Mouse (Mus musculus) MEL (cell line): ENCODE results near the gene Aph1c. TPM values are rescaled to one million over a fixed set of nuclear protein-coding genes. Genes with fewer than 3 reads are reported as not detected.

ENCODE experiments used
- DNase-seq: peaks from one replicate; pipeline ENCODE4 v3.0.0; 2011; ENCODE audit warnings: low read depth, low spot score
- H3K27ac ChIP-seq: 2 replicates; pipeline ENCODE4 v1.5.1; 2012; ENCODE audit warnings: low read depth, mild to moderate bottlenecking, control low read depth, low read length, moderate library complexity; ENCODE audit not compliant: control insufficient read depth
- H3K27me3 ChIP-seq, 2 experiments: fragments of 150-350 bp in 1 of 2; sonication (generic) in 1 of 2; 2 replicates each; pipeline ENCODE4 v1.6.1; 2012; ENCODE audit warnings: low read length in 2 of 2, mild to moderate bottlenecking in 2 of 2, improper control_type of control experiment in 1 of 2, moderate library complexity in 1 of 2; ENCODE audit not compliant: insufficient read depth in 2 of 2, control insufficient read depth in 1 of 2
- H3K36me3 ChIP-seq, 2 experiments: 2 replicates each; pipeline ENCODE4 v1.6.1; 2012 to 2014; ENCODE audit warnings: low read length in 2 of 2, improper control_type of control experiment in 1 of 2, inconsistent platforms in 1 of 2, mild to moderate bottlenecking in 1 of 2; ENCODE audit not compliant: insufficient read depth in 2 of 2, control insufficient read depth in 1 of 2
- H3K4me1 ChIP-seq, 2 experiments: fragments of 150-350 bp in 1 of 2; sonication (generic) in 1 of 2; 2 replicates each; pipeline ENCODE4 v1.6.1; 2012; ENCODE audit warnings: low read length in 2 of 2, improper control_type of control experiment in 1 of 2, mild to moderate bottlenecking in 1 of 2; ENCODE audit not compliant: insufficient read depth in 2 of 2, control insufficient read depth in 1 of 2
- H3K4me3 ChIP-seq, 2 experiments: fragments of 150-350 bp in 1 of 2; sonication (generic) in 1 of 2; 2 replicates each; pipeline ENCODE4 v1.5.1; 2012; ENCODE audit warnings: low read depth in 2 of 2, low read length in 2 of 2, mild to moderate bottlenecking in 2 of 2, moderate library complexity in 2 of 2, control low read depth in 1 of 2, improper control_type of control experiment in 1 of 2; ENCODE audit not compliant: control insufficient read depth in 1 of 2, insufficient read depth in 1 of 2
- H3K79me2 ChIP-seq: 2 replicates; pipeline ENCODE4 v1.6.1; 2012; ENCODE audit warnings: mild to moderate bottlenecking, low read length, moderate library complexity; ENCODE audit not compliant: control insufficient read depth, poor library complexity, insufficient read depth
- H3K9ac ChIP-seq: 2 replicates; pipeline ENCODE4 v1.6.1; 2012; ENCODE audit warnings: low read depth, mild to moderate bottlenecking, control low read depth, low read length, moderate library complexity; ENCODE audit not compliant: control insufficient read depth, poor library complexity, severe bottlenecking
- H3K9me3 ChIP-seq: fragments of 150-350 bp; sonication (generic); replicated peaks from 2 replicates; pipeline ENCODE4 v1.6.1; 2012; ENCODE audit warnings: mild to moderate bottlenecking, low read length, improper control_type of control experiment, moderate library complexity; ENCODE audit not compliant: insufficient read depth
- BHLHE40 ChIP-seq: IDR thresholded peaks from 2 replicates; pipeline ENCODE4 v1.6.1; 2012; ENCODE audit warnings: low read depth, mild to moderate bottlenecking, inconsistent platforms, low read length, improper control_type of control experiment, borderline replicate concordance
- CHD2 ChIP-seq: IDR thresholded peaks from 2 replicates; pipeline ENCODE4 v1.6.1; 2011; ENCODE audit warnings: low read length, improper control_type of control experiment
- CTCF ChIP-seq, 3 experiments: IDR thresholded peaks in 2 of 3; conservative IDR thresholded peaks in 1 of 3; 2 replicates each; pipeline ENCODE4 v1.5.1; 2011 to 2012; ENCODE audit warnings: low read length in 3 of 3, low read depth in 2 of 3, mild to moderate bottlenecking in 2 of 3, improper control_type of control experiment in 1 of 3, inconsistent platforms in 1 of 3, mixed read lengths in 1 of 3, moderate library complexity in 1 of 3; ENCODE audit not compliant: control insufficient read depth in 1 of 3, insufficient read depth in 1 of 3, poor library complexity in 1 of 3, severe bottlenecking in 1 of 3
- ELF1 ChIP-seq: IDR thresholded peaks from 2 replicates; pipeline ENCODE4 v1.6.1; 2014; ENCODE audit warnings: low read depth, mild to moderate bottlenecking, inconsistent platforms, low read length, improper control_type of control experiment, moderate library complexity
- EP300 ChIP-seq, 2 experiments: IDR thresholded peaks; 2 replicates each; pipeline ENCODE4 v1.6.1; 2011; ENCODE audit warnings: improper control_type of control experiment in 2 of 2, low read length in 2 of 2, low read depth in 1 of 2, mild to moderate bottlenecking in 1 of 2
- ETS1 ChIP-seq: IDR thresholded peaks from 2 replicates; pipeline ENCODE4 v1.6.1; 2012; ENCODE audit warnings: low read depth, mild to moderate bottlenecking, inconsistent platforms, low read length, improper control_type of control experiment, moderate library complexity
- GATA1 ChIP-seq: IDR thresholded peaks from 2 replicates; pipeline ENCODE4 v1.6.1; 2011; ENCODE audit warnings: low read depth, low read length, improper control_type of control experiment
- HCFC1 ChIP-seq: IDR thresholded peaks from 2 replicates; pipeline ENCODE4 v1.6.1; 2012; ENCODE audit warnings: low read depth, mild to moderate bottlenecking, inconsistent platforms, low read length, improper control_type of control experiment, moderate library complexity
- MAX ChIP-seq: IDR thresholded peaks from 2 replicates; pipeline ENCODE4 v1.6.1; 2011; ENCODE audit warnings: low read length, improper control_type of control experiment
- MAZ ChIP-seq: IDR thresholded peaks from 2 replicates; pipeline ENCODE4 v1.6.1; 2012; ENCODE audit warnings: low read depth, mild to moderate bottlenecking, inconsistent platforms, low read length, improper control_type of control experiment
- MEF2A ChIP-seq: IDR thresholded peaks from 2 replicates; pipeline ENCODE4 v1.6.1; 2014; ENCODE audit warnings: low read depth, mild to moderate bottlenecking, inconsistent platforms, low read length, improper control_type of control experiment; ENCODE audit not compliant: poor library complexity, insufficient replicate concordance, severe bottlenecking; ENCODE audit errors: extremely low read depth
- MXI1 ChIP-seq: IDR thresholded peaks from 2 replicates; pipeline ENCODE4 v1.6.1; 2011; ENCODE audit warnings: mild to moderate bottlenecking, low read depth, low read length, improper control_type of control experiment
- MYC ChIP-seq: IDR thresholded peaks from 2 replicates; pipeline ENCODE4 v1.6.1; 2011; ENCODE audit warnings: low read depth, mild to moderate bottlenecking, low read length, improper control_type of control experiment, moderate library complexity
- NELFE ChIP-seq: IDR thresholded peaks from 2 replicates; pipeline ENCODE4 v1.6.1; 2011; ENCODE audit warnings: low read depth, low read length, improper control_type of control experiment
- NRF1 ChIP-seq: IDR thresholded peaks from 2 replicates; pipeline ENCODE4 v1.6.1; 2014; ENCODE audit warnings: low read depth, mild to moderate bottlenecking, inconsistent platforms, low read length, improper control_type of control experiment, moderate library complexity; ENCODE audit not compliant: poor library complexity, insufficient read depth, severe bottlenecking
- POLR2A ChIP-seq, 2 experiments: IDR thresholded peaks; 2 replicates each; pipeline ENCODE4 v1.6.1; 2011 to 2012; ENCODE audit warnings: low read length in 2 of 2, mild to moderate bottlenecking in 2 of 2, control low read depth in 1 of 2, improper control_type of control experiment in 1 of 2, low read depth in 1 of 2, moderate library complexity in 1 of 2; ENCODE audit not compliant: control insufficient read depth in 1 of 2, insufficient read depth in 1 of 2, poor library complexity in 1 of 2
- RAD21 ChIP-seq: IDR thresholded peaks from 2 replicates; pipeline ENCODE4 v1.6.1; 2011; ENCODE audit warnings: mild to moderate bottlenecking, low read depth, low read length, improper control_type of control experiment
- SMC3 ChIP-seq: IDR thresholded peaks from 2 replicates; pipeline ENCODE4 v1.6.1; 2011; ENCODE audit warnings: low read depth, low read length, improper control_type of control experiment
- TAL1 ChIP-seq: IDR thresholded peaks from 2 replicates; pipeline ENCODE4 v1.6.1; 2012; ENCODE audit warnings: mild to moderate bottlenecking, inconsistent platforms, low read length, moderate library complexity, mixed read lengths
- TBP ChIP-seq: IDR thresholded peaks from 2 replicates; pipeline ENCODE4 v1.8.0; 2011; ENCODE audit warnings: low read depth, low read length, improper control_type of control experiment
- USF2 ChIP-seq, 2 experiments: IDR thresholded peaks; 2 replicates each; pipeline ENCODE4 v1.6.1; 2011 to 2012; ENCODE audit warnings: improper control_type of control experiment in 2 of 2, low read length in 2 of 2, borderline replicate concordance in 1 of 2, inconsistent platforms in 1 of 2, low read depth in 1 of 2, mild to moderate bottlenecking in 1 of 2; ENCODE audit not compliant: insufficient read depth in 1 of 2
- ZKSCAN1 ChIP-seq: IDR thresholded peaks from 2 replicates; pipeline ENCODE4 v1.6.1; 2012; ENCODE audit warnings: low read depth, mild to moderate bottlenecking, inconsistent platforms, low read length, improper control_type of control experiment, moderate library complexity
- polyA plus RNA-seq, 2 experiments: library from polyadenylated mRNA; stranded (reverse) in 1 of 2; unstranded in 1 of 2; fragments of >175 nt in 1 of 2; fragments of >200 nt in 1 of 2; gene quantifications; 2 replicates each; pipeline versions ENCODE4 v1.2.1 to v1.2.4; 2012; ENCODE audit warnings: low replicate concordance in 2 of 2, low read depth in 1 of 2; ENCODE audit not compliant: insufficient read length in 2 of 2, insufficient read depth in 1 of 2, missing spikeins in 1 of 2
- total RNA-seq: library from RNA; depleted of rRNA; stranded (reverse); fragments of 300-350 nt; gene quantifications from 2 replicates; pipeline ENCODE4 v1.2.3, GENCODE M21; 2012; rRNA removed

The Aph1c gene
- total RNA-seq: 0.23 and 0.29 TPM in 2 replicates
- under 1 TPM in 1 of 2 experiments, not detected in 1; 0.39 TPM for polyA plus RNA-seq

DNA sequence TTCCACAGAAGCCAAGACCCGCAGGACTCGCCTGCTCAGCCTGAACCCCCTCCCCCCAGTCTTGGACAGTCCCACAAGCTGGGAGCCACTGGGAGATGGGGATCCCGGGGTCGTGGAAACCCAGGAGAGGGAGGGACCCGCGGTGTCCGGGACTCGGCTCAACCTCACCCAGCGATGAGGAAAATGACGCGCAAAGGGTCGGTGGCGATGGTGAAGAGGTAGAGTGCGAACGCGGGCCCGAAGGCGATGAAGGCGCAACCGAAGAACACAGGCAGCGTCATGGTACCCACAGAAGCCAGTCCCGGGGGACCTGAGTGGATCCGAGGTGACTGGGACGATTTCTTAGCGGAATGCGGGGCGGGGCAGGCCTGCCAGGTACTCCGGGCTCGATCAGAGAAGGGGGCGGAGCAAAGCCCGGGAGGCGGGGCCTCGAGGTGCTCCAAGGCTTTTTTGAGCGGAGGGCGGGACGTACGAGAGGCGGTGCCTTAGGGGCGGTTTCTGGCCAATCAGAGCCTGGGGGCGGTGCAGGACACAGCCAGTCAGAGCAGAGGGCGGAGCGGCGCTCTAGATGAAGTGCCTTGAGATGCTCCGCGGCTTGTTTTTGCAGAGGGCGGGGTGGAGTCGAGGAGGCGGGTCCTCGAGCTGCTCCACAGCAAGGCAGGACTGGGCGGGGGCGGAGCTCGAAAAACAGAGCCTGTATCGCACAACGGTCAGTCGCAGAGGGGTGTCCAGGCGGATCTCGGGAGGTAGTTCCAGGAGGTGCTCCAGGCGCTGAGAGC is at the start of gene Aph1c:
TSS of gene Aph1c (minus strand) at position 409 of the 779 bp plus-strand sequence.
- H3K27me3 ChIP-seq: no peaks in the 10 kb centered on the region
- TF ChIP-seq NRF1 (0 out of 2 replicates have a peak, but pooled peaks have one; percentile 34), HCFC1 (peak; percentile 26; the same call in 1 of the 2 replicates), POLR2A (IDR thresholded peaks at IDR 0.05; ENCODE audit: control insufficient read depth in 1 of 2, insufficient read depth in 1 of 2, low read depth in 1 of 2, low read length in 2 of 2, poor library complexity in 1 of 2) (peak in 1 of 2 experiments; percentile 65; a peak in 1 of 4 replicates), MAX (no peak), NELFE (0 out of 2 replicates have a peak, but pooled peaks have one; percentile 35)
- no peaks in the 10 kb centered on the region for H3K9me3 ChIP-seq
- peaks cover 0 to 3% of the 10 kb centered on the region in 2 experiments; a peak in 1 of 4 replicates for H3K36me3 ChIP-seq
- peak within 1 kb of the TSS; percentile 67 for H3K9ac ChIP-seq
- no peak within 1 kb of the TSS for H3K27ac ChIP-seq
- H3K79me2 ChIP-seq: no peaks in the 10 kb centered on the region
- DNase-seq: peak; percentile 99
- H3K4me1 ChIP-seq: peaks cover 0 to 6% of the 10 kb centered on the region in 2 experiments; a peak in 1 of 4 replicates
- H3K4me3 ChIP-seq: peak within 1 kb of the TSS; percentile 69 to 74

DNA sequence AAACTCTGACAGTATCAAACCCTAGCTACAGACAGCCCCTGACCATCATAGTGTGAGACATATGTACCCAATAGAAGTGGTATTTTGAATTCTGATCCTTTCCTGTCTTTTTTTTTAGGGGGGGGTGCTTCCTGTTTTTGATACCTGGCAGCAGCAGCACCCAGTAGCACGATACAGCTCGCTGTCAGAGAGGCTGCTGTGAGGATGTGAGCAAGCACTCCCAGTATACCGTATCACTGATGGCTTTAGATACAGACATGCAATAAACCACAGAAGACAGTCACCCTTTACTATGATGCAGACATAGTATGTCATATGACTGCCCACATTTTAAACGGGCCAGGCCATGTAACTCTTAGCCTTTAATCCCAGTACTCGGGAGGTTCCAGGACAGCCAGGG is 49.0 kb upstream of the Aph1c start:
- Histone ChIP-seq H3K79me2 (no peaks in the 10 kb centered on the region), H3K27me3 (no peaks in the 10 kb centered on the region), H3K4me3 (no peak overlapping the region), H3K9me3 (no peaks in the 10 kb centered on the region), H3K4me1 (no peaks in the 10 kb centered on the region; a peak in 1 of 4 replicates), H3K9ac (no peak overlapping the region), H3K27ac (no peak overlapping the region), H3K36me3 (no peaks in the 10 kb centered on the region; a peak in 1 of 4 replicates)
- TF ChIP-seq MEF2A (no peak), CTCF (IDR thresholded peaks at IDR 0.05 in 2 of 3, conservative IDR thresholded peaks at IDR 0.05 in 1 of 3; ENCODE audit: control insufficient read depth in 1 of 3, insufficient read depth in 1 of 3, low read depth in 2 of 3, low read length in 3 of 3, poor library complexity in 1 of 3, severe bottlenecking in 1 of 3) (no peak), CHD2 (no peak), RAD21 (no peak), ETS1 (no peak), TBP (no peak), EP300 (IDR thresholded peaks at IDR 0.05; ENCODE audit: low read depth in 1 of 2, low read length in 2 of 2) (no peak), MAX (no peak), MAZ (no peak), GATA1 (no peak), BHLHE40 (no peak), ELF1 (no peak), TAL1 (no peak), MYC (no peak), SMC3 (no peak), MXI1 (no peak), ZKSCAN1 (no peak), USF2 (IDR thresholded peaks at IDR 0.05; ENCODE audit: borderline replicate concordance in 1 of 2, insufficient read depth in 1 of 2, low read depth in 1 of 2, low read length in 2 of 2) (no peak)
- DNase-seq: no peak
